Mouse (Mus musculus) testis, adult 2 months (tissue): ENCODE results near the gene Slc11a1.

Experiments used
- CTCF ChIP-seq: fragments of 200-500 bp; IDR thresholded peaks from 2 replicates; pipeline ENCODE4 v1.5.1; 2012; ENCODE audit warnings: low read depth, mild to moderate bottlenecking, inconsistent platforms, low read length, moderate library complexity; ENCODE audit not compliant: control insufficient read depth, insufficient read depth, insufficient replicate concordance
- POLR2A ChIP-seq: fragments of 200-500 bp; IDR thresholded peaks from 2 replicates; pipeline ENCODE4 v1.6.1; 2012; ENCODE audit warnings: low read depth, mild to moderate bottlenecking, inconsistent platforms, low read length, moderate library complexity; ENCODE audit not compliant: control insufficient read depth

GRCm38 (mm10) chr1:74392446-74392994 is 17.5 kb downstream of the Slc11a1 start:
- TF ChIP-seq POLR2A = no peak
- no peak for TF ChIP-seq CTCF
